Mouse (Mus musculus): ENCODE data around the gene Gm21970. TPM values are rescaled to one million over a fixed set of nuclear protein-coding genes. Genes with fewer than 3 reads are reported as not detected.
A peak's percentile ranks its signal among the peaks of the same experiment; 100 is the strongest.

The Gm21970 gene
- 7.6 TPM in 1 of 2 replicates, not detected in the other for total RNA-seq (2014; fragmentation: Nextera tagmentation)
- not detected in 2 replicates for total RNA-seq (2017)

GRCm38 (mm10) chr16:91391421-91391820 is at the start of gene Gm21970:
Gene Gm21970 (plus strand): TSS chr16:91391721.
- ATAC-seq (replicated peaks; ENCODE audit: low FRiP score, low TSS enrichment, poor library complexity, severe bottlenecking) = no peak

GRCm38 (mm10) chr16:91346491-91346890 is 45.0 kb upstream of the Gm21970 start:
- no peak for ATAC-seq (replicated peaks; ENCODE audit: low FRiP score, low TSS enrichment, poor library complexity, severe bottlenecking)

DNA sequence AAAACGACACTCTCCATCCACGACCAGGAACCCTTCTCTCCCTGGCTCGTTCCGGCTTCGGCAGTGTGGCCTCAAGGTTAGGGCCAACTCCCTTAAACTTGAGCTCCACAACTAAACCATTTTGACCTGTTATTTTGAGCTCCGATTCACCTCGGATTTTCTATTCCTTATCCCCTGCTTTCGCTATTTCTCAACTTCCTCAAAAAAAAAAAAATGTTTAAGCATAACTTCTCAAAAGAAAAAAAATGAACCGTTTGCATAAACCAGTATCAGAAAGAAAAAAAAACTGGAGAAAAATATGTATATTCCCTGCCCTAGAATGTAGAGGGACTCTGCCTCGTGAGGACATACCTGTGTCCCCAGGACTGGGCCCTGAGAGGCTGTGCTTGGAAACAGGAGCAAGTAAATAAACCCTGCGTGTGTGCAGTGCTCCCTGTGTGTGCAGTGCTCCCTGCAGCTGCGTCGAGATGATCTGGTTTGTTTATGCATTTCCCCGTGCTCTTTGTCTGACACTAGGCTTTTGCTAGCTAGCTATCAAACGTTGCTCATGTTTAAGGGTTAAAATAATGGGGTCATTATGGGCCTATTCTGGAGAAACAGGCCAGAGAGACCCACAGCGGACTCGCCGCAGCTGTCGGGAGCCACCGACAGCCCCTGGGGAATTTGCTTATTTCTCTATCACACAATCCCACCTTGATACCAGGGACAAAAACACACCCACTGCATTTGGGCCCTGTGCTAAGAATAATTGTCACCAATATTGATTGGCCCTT is 43.8 kb upstream of the Gm21970 start:
- ATAC-seq (replicated peaks; ENCODE audit: low FRiP score, low TSS enrichment, poor library complexity, severe bottlenecking) = no peak

GRCm38 (mm10) chr16:91348264-91348565 is 43.3 kb upstream of the Gm21970 start:
- no peak for ATAC-seq (replicated peaks; ENCODE audit: low FRiP score, low TSS enrichment, poor library complexity, severe bottlenecking)

DNA sequence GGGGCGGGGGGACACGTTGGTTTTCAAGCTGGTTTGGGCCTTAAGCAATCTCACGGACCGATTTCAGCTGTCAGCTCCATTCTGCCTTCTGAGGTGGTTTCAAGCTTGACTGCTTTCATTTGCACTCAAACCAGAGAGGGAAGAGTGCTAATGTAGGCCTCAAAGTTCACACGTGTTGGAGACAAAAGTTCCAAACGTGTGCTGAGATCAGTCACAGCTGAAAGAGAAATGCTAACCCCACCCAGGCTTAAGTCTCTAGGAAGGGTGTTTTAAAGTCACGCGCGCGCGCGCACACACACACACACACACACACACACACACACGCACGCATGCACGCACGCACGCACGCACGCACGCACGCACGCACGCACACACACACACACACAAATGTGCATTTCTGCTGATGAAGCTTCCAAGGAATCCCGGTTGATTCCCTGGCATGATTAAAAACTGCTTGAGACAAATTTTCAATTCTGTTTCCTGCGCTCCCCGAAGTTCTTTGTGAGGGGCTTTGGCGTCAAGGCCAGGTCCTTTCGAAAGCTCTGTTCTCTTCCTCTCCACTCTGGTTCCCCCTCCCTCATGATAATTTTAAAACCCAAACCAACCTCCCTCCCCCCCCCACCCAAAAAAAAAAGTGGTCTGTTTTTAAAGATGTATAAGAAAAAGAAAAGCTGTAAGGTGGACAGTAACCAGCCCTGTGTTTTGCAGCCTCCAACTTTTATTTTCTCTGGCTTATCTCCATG is 42.8 kb upstream of the Gm21970 start:
- no peak for ATAC-seq (replicated peaks; ENCODE audit: low FRiP score, low TSS enrichment, poor library complexity, severe bottlenecking)

- ATAC-seq (replicated peaks; ENCODE audit: low FRiP score, low TSS enrichment, poor library complexity, severe bottlenecking) = peak; percentile 38; the same call in 1 of the 2 replicates
Measured at GRCm38 (mm10) chr16:91352084-91352562, 39.4 kb upstream of the Gm21970 start.

GRCm38 (mm10) chr16:91352749-91353148 is 38.8 kb upstream of the Gm21970 start:
- peak; percentile 95 for ATAC-seq (replicated peaks; ENCODE audit: low FRiP score, low TSS enrichment, poor library complexity, severe bottlenecking)

- ATAC-seq (replicated peaks; ENCODE audit: low FRiP score, low TSS enrichment, poor library complexity, severe bottlenecking) = peak; percentile 51
Measured at GRCm38 (mm10) chr16:91353177-91353576, 38.3 kb upstream of the Gm21970 start.

GRCm38 (mm10) chr16:91353638-91354037 is 37.9 kb upstream of the Gm21970 start:
- ATAC-seq (replicated peaks; ENCODE audit: low FRiP score, low TSS enrichment, poor library complexity, severe bottlenecking) = no peak

- ATAC-seq (replicated peaks; ENCODE audit: low FRiP score, low TSS enrichment, poor library complexity, severe bottlenecking) = no peak
Measured at GRCm38 (mm10) chr16:91354599-91354998, 36.9 kb upstream of the Gm21970 start.

GRCm38 (mm10) chr16:91355160-91355559 is 36.4 kb upstream of the Gm21970 start:
- no peak for ATAC-seq (replicated peaks; ENCODE audit: low FRiP score, low TSS enrichment, poor library complexity, severe bottlenecking)

GRCm38 (mm10) chr16:91356760-91357525 is 34.6 kb upstream of the Gm21970 start:
- no peak for ATAC-seq (replicated peaks; ENCODE audit: low FRiP score, low TSS enrichment, poor library complexity, severe bottlenecking)

- ATAC-seq (replicated peaks; ENCODE audit: low FRiP score, low TSS enrichment, poor library complexity, severe bottlenecking) = no peak
Measured at GRCm38 (mm10) chr16:91357526-91357900, 34.0 kb upstream of the Gm21970 start.

DNA sequence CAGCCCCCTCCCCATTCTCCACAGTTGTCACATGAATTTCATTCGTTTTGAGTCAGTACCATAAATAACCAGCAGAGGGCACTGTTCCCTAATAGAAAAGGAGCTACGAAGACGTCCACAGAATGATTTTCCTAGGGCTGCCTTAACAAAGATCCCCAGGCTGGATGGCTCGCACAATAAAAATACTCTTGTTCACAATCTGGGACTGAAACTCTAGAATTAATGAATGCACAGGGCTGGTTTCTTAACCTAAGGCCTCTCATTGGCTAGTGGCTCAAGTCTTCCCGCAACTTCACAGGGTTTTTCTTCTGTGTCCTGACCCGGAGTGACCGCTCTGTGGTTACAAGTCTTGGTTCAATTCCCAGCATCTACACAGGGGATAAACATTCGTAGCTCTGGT is 33.0 kb upstream of the Gm21970 start:
- 0 out of 2 replicates have a peak, but pooled peaks have one; percentile 20 for ATAC-seq (replicated peaks; ENCODE audit: low FRiP score, low TSS enrichment, poor library complexity, severe bottlenecking)

DNA sequence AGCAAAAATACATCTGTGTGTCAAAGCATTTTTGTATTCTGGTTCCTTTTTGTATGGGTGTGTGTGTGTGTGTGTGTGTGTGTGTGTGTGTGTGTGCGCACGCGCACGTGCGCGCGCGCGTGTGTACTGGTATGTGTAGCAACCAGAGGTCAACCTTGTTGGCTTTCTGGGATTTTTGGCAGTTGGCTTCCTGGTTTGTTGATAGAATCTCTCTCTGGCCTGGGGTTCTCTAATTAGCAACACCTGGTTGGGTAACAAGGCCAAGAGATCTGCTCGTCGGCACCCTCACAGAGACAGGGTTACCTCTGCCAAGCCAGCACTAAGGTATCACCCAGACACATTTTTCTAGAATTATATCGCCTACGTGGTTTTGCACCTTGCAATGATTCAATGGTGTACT is 32.0 kb upstream of the Gm21970 start:
- ATAC-seq (replicated peaks; ENCODE audit: low FRiP score, low TSS enrichment, poor library complexity, severe bottlenecking) = no peak

DNA sequence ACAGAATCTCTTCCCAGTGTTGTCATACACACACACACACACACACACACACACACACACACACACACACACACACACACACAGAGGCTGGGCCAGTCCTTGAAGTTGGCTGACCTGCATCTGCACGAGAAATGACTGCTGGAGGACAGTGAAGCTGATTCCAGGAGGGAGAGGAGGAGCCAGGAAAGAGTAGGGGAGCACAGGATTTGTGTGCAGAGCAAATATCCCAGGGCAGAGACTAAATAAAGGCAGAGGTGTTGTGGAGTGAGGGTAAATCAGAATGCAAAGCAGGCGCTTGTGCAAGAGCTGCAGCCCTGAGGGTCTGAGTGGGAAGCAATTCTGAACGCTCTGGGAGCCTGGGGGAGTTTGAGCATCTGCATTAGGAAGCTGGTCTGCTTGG is 31.4 kb upstream of the Gm21970 start:
- no peak for ATAC-seq (replicated peaks; ENCODE audit: low FRiP score, low TSS enrichment, poor library complexity, severe bottlenecking)

DNA sequence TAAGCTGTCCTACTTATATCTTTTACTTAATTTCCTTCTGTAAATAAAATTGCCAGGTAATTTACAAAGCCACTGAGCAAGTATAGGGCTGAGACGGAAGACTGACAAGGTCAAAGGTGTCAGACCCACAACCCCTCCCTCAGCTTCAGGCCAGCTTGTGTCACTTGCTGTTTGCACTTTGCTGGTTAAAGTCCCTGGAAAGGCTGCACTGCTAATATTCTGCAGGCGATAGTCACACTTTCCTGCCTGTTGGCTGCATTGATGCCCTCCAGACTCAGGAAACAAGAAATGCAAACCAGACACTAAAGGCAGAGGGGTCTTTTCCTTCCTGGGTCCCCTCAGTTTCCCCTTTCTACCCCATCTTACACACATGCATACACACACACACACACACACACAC is 29.5 kb upstream of the Gm21970 start:
- no peak for ATAC-seq (replicated peaks; ENCODE audit: low FRiP score, low TSS enrichment, poor library complexity, severe bottlenecking)

GRCm38 (mm10) chr16:91362616-91363272 is 28.8 kb upstream of the Gm21970 start:
- ATAC-seq (replicated peaks; ENCODE audit: low FRiP score, low TSS enrichment, poor library complexity, severe bottlenecking) = no peak

- ATAC-seq (replicated peaks; ENCODE audit: low FRiP score, low TSS enrichment, poor library complexity, severe bottlenecking) = no peak
Measured at GRCm38 (mm10) chr16:91363483-91363882, 28.0 kb upstream of the Gm21970 start.

DNA sequence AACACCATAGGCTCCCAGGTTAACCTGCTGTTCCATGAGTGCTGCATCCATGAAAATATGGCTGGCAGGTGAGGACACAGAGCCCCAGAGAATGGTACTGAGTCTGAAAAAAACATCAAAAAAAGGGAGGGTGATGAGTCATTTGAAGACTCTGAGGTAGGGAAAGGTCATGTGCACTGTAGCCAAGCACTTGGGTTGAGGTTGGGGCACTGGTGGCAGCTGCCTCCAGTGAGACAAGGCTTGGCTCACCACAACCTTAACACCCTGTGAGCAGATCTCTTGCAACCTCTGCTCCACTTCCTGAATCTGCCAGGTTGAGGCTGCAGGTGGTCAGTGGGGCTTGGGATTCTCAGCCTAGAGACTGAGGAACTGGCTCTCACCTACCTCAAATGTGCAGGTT is 25.0 kb upstream of the Gm21970 start:
- peak; percentile 73 for ATAC-seq (replicated peaks; ENCODE audit: low FRiP score, low TSS enrichment, poor library complexity, severe bottlenecking)

Data from megakaryocyte-erythroid progenitor cell, adult 5-6 weeks (primary cell).